Mouse (Mus musculus): ENCODE data around the gene Cavin3. TPM values are rescaled to one million over a fixed set of nuclear protein-coding genes. Genes with fewer than 3 reads are reported as not detected.

The Cavin3 gene
- polyA plus RNA-seq, 1 experiment = 0.07 TPM

- H3K9me3 ChIP-seq (ENCODE audit: control insufficient read depth, low read length) = no peaks in the 10 kb centered on the region
- no peaks in the 10 kb centered on the region for H3K36me3 ChIP-seq (ENCODE audit: control insufficient read depth)
- H3K4me1 ChIP-seq (ENCODE audit: control insufficient read depth) = peaks cover 2% of the 10 kb centered on the region; the same call in 1 of the 2 replicates
- TF ChIP-seq GATA1 (IDR thresholded peaks at IDR 0.05; ENCODE audit: low read length) (no peak), TAL1 (IDR thresholded peaks at IDR 0.05; ENCODE audit: low read length) (no peak)
- H3K27me3 ChIP-seq (ENCODE audit: control insufficient read depth) = peaks cover 23% of the 10 kb centered on the region
- H3K4me3 ChIP-seq (replicated peaks) = no peak overlapping the region
Observed at GRCm38 (mm10) chr7:105485029-105485428, 2.9 kb upstream of the Cavin3 start.

GRCm38 (mm10) chr7:105482426-105482825, 326 bp upstream of the Cavin3 start:
- peaks cover 2% of the 10 kb centered on the region; the same call in 1 of the 2 replicates for H3K4me1 ChIP-seq (ENCODE audit: control insufficient read depth)
- no peaks in the 10 kb centered on the region for H3K36me3 ChIP-seq (ENCODE audit: control insufficient read depth)
- H3K27me3 ChIP-seq (ENCODE audit: control insufficient read depth) = peaks cover 23% of the 10 kb centered on the region
- TF ChIP-seq GATA1 (IDR thresholded peaks at IDR 0.05; ENCODE audit: low read length) (no peak), TAL1 (IDR thresholded peaks at IDR 0.05; ENCODE audit: low read length) (no peak)
- H3K4me3 ChIP-seq (replicated peaks) = no peak overlapping the region
- H3K9me3 ChIP-seq (ENCODE audit: control insufficient read depth, low read length) = no peaks in the 10 kb centered on the region

- H3K4me3 ChIP-seq (replicated peaks) = no peak overlapping the region
- TF ChIP-seq GATA1 (IDR thresholded peaks at IDR 0.05; ENCODE audit: low read length) (no peak), TAL1 (IDR thresholded peaks at IDR 0.05; ENCODE audit: low read length) (no peak)
- peaks cover 23% of the 10 kb centered on the region for H3K27me3 ChIP-seq (ENCODE audit: control insufficient read depth)
Observed at GRCm38 (mm10) chr7:105480561-105481504, 1.3 kb downstream of the Cavin3 start.

GRCm38 (mm10) chr7:105480081-105480480, 2.0 kb downstream of the Cavin3 start:
- Histone ChIP-seq H3K9me3 (ENCODE audit: control insufficient read depth, low read length) (no peaks in the 10 kb centered on the region), H3K36me3 (ENCODE audit: control insufficient read depth) (no peaks in the 10 kb centered on the region), H3K4me3 (replicated peaks) (no peak overlapping the region), H3K27me3 (ENCODE audit: control insufficient read depth) (peaks cover 23% of the 10 kb centered on the region), H3K4me1 (ENCODE audit: control insufficient read depth) (peaks cover 4% of the 10 kb centered on the region)
- TF ChIP-seq TAL1 (IDR thresholded peaks at IDR 0.05; ENCODE audit: low read length) (no peak), GATA1 (IDR thresholded peaks at IDR 0.05; ENCODE audit: low read length) (no peak)

More at GRCm38 (mm10) chr7:105480561-105481504, 1.3 kb downstream of the Cavin3 start:
- no peaks in the 10 kb centered on the region for H3K36me3 ChIP-seq (ENCODE audit: control insufficient read depth)
- no peaks in the 10 kb centered on the region for H3K9me3 ChIP-seq (ENCODE audit: control insufficient read depth, low read length)
- peaks cover 4% of the 10 kb centered on the region for H3K4me1 ChIP-seq (ENCODE audit: control insufficient read depth)

- peaks cover 4% of the 10 kb centered on the region for H3K4me1 ChIP-seq (ENCODE audit: control insufficient read depth)
- peaks cover 23% of the 10 kb centered on the region for H3K27me3 ChIP-seq (ENCODE audit: control insufficient read depth)
- H3K9me3 ChIP-seq (ENCODE audit: control insufficient read depth, low read length) = no peaks in the 10 kb centered on the region
- no peak for TF ChIP-seq TAL1 (IDR thresholded peaks at IDR 0.05; ENCODE audit: low read length)
- TF ChIP-seq GATA1 (IDR thresholded peaks at IDR 0.05; ENCODE audit: low read length) = no peak
- H3K4me3 ChIP-seq (replicated peaks) = no peak overlapping the region
- no peaks in the 10 kb centered on the region for H3K36me3 ChIP-seq (ENCODE audit: control insufficient read depth)
Observed at GRCm38 (mm10) chr7:105479232-105479631, 2.9 kb downstream of the Cavin3 start.

- Histone ChIP-seq H3K4me1 (ENCODE audit: control insufficient read depth) (peaks cover 4% of the 10 kb centered on the region), H3K27me3 (ENCODE audit: control insufficient read depth) (peaks cover 23% of the 10 kb centered on the region), H3K36me3 (ENCODE audit: control insufficient read depth) (no peaks in the 10 kb centered on the region), H3K9me3 (ENCODE audit: control insufficient read depth, low read length) (no peaks in the 10 kb centered on the region), H3K4me3 (replicated peaks) (no peak overlapping the region)
- TF ChIP-seq GATA1 (IDR thresholded peaks at IDR 0.05; ENCODE audit: low read length) (no peak), TAL1 (IDR thresholded peaks at IDR 0.05; ENCODE audit: low read length) (no peak)
Observed at GRCm38 (mm10) chr7:105478344-105478743, 3.8 kb downstream of the Cavin3 start.

- H3K4me3 ChIP-seq (replicated peaks) = no peak overlapping the region
- peaks cover 4% of the 10 kb centered on the region for H3K4me1 ChIP-seq (ENCODE audit: control insufficient read depth)
- H3K36me3 ChIP-seq (ENCODE audit: control insufficient read depth) = no peaks in the 10 kb centered on the region
- peaks cover 23% of the 10 kb centered on the region for H3K27me3 ChIP-seq (ENCODE audit: control insufficient read depth)
- H3K9me3 ChIP-seq (ENCODE audit: control insufficient read depth, low read length) = no peaks in the 10 kb centered on the region
- no peak for TF ChIP-seq GATA1 (IDR thresholded peaks at IDR 0.05; ENCODE audit: low read length)
- no peak for TF ChIP-seq TAL1 (IDR thresholded peaks at IDR 0.05; ENCODE audit: low read length)
Observed at GRCm38 (mm10) chr7:105477841-105478240, 4.3 kb downstream of the Cavin3 start.

GRCm38 (mm10) chr7:105477433-105477700, 4.7 kb downstream of the Cavin3 start:
- no peaks in the 10 kb centered on the region for H3K9me3 ChIP-seq (ENCODE audit: control insufficient read depth, low read length)
- no peak overlapping the region for H3K4me3 ChIP-seq (replicated peaks)
- peaks cover 20% of the 10 kb centered on the region for H3K27me3 ChIP-seq (ENCODE audit: control insufficient read depth)
- no peaks in the 10 kb centered on the region for H3K36me3 ChIP-seq (ENCODE audit: control insufficient read depth)
- TF ChIP-seq TAL1 (IDR thresholded peaks at IDR 0.05; ENCODE audit: low read length) (no peak), GATA1 (IDR thresholded peaks at IDR 0.05; ENCODE audit: low read length) (no peak)
- peaks cover 4% of the 10 kb centered on the region for H3K4me1 ChIP-seq (ENCODE audit: control insufficient read depth)

- no peak for TF ChIP-seq TAL1 (IDR thresholded peaks at IDR 0.05; ENCODE audit: low read length)
- TF ChIP-seq GATA1 (IDR thresholded peaks at IDR 0.05; ENCODE audit: low read length) = no peak
- Histone ChIP-seq H3K36me3 (ENCODE audit: control insufficient read depth) (no peaks in the 10 kb centered on the region), H3K27me3 (ENCODE audit: control insufficient read depth) (peaks cover 15% of the 10 kb centered on the region), H3K4me3 (replicated peaks) (no peak overlapping the region), H3K4me1 (ENCODE audit: control insufficient read depth) (peaks cover 4% of the 10 kb centered on the region), H3K9me3 (ENCODE audit: control insufficient read depth, low read length) (no peaks in the 10 kb centered on the region)
Observed at GRCm38 (mm10) chr7:105476683-105477432, 5.2 kb downstream of the Cavin3 start.

Measured in erythroblast, embryonic 14.5 days (primary cell).